Mouse (Mus musculus): ENCODE measurements around the gene Adcy5.

Adcy5 gene

DNA sequence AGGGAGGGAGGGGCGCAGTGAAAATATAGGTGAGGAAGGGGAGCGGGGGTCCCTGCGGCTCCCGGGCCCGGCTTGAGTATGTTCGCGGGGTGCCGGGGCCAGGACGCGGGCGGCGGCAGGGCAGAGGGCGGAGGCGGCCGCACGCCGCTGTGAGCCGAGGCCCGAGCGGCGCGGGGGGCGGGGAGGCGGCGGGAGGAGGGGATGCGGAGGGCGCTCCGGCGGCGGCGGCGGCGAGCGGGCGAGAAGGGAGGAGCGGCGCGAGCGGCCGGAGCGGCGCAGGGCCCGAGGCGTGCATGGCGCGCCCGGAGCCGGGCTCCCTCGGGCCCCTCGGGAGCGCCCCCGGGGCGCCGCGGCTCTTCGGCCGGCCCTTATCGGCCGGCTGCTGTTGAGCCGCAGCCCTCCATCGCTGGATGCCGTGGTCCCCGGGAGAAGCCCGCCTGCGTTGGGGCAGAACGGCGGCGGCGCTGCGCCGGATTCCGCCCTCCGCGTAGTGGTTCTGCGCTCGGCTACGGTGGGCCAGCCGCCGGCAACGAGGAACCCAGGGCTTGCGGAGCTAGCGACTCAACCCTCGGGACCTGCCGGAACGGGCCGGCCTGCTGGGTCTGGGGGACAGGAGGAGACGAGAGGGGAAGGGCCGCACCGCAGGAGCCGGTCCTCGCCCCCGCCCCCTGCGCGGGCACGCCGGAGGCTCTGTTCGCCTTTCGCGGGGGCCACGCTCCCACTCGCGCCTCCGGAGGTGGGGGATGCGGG lies at the start of gene Adcy5:
Gene Adcy5 (plus strand): TSS at position 237 of the 750 bp plus-strand sequence.
- peak; percentile 56 for DNase-seq

DNA sequence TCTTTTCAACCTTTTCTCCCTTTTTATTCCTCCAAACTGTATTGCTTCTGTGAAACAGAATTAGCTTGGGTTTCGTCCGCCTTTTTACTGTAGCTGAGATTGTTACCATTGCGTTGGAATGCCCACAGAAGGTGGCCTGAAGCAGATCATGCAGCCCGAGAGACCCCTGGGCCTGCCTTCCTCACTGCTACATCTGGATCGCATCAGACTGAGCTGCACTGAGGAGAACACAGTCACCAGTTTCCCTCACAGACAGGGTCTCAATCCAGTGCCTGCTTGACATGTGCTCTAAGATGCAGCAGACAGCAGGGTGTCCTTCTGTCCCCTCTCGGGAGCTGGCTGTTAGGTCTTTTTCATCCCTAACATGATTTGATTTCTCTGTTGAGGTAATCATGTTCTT lies 46.7 kb upstream of the Adcy5 start:
- no peak for DNase-seq

DNA sequence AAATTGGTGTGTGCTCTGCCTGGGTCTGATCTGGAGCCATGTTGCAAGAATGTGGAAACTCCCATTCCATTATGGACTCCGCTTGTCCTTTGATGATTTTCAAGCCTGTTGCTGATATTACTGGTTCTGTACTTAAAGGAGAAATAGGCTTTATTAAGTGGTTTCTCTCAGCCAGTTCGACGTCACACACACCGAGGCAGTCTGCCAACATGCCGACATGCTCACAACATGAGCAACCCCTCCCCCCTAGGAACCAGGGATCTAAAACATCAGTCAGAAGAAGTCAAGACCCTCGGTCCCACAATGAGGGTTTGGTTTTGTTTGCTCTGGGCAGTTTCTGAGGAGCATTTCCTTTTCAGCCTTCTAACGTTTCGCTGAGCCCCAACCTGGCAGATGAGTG lies 45.5 kb upstream of the Adcy5 start:
- DNase-seq, result no peak

- DNase-seq, result no peak
Observed at GRCm38 (mm10) chr16:35109656-35110291, 44.9 kb upstream of the Adcy5 start.

GRCm38 (mm10) chr16:35110410-35111142 lies 44.1 kb upstream of the Adcy5 start:
- DNase-seq, result peak; percentile 85

GRCm38 (mm10) chr16:35111143-35111620 lies 43.5 kb upstream of the Adcy5 start:
- peak; percentile 62 for DNase-seq

GRCm38 (mm10) chr16:35113496-35113895 lies 41.2 kb upstream of the Adcy5 start:
- no peak for DNase-seq

- no peak for DNase-seq
Observed at GRCm38 (mm10) chr16:35116328-35116956, 38.2 kb upstream of the Adcy5 start.

DNA sequence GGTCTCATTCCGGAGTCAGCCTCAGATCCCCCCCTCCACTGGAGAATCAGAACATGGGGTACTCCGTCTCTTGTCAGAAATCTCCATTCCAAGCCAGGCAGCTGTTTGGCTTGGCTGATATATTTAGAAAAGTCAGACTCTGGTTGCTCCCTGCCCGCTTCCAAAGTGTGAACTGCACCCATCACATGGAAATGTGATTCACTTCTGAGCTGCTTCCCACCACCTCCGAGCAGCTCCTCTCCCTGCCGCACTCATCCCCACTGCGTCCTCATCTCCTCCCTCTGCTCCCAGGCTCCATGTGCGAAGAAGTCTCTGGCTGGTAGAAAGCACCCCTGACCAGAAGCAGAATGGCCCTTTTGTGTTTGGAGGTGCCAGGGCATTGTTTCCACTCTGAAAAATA lies 37.2 kb upstream of the Adcy5 start:
- DNase-seq, result no peak

DNA sequence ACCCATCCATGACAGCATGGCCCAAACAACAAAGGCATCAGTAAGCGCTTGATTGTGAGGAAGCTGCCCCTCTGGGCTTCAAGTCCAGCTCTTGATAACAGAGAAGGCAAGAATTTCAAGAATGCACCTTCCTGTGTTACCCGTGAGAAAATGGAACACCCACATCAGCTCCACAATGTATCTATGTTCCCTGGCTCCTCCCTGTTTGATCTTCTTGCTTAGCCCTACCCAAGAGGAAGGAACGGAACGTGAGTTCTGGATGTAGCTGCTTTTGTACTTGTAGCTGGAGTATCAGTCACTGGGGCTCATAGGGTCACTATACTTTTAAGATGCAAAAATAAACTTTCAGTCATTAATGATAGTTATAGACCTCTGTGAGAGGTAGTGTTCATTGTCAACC lies 34.1 kb upstream of the Adcy5 start:
- no peak for DNase-seq

DNA sequence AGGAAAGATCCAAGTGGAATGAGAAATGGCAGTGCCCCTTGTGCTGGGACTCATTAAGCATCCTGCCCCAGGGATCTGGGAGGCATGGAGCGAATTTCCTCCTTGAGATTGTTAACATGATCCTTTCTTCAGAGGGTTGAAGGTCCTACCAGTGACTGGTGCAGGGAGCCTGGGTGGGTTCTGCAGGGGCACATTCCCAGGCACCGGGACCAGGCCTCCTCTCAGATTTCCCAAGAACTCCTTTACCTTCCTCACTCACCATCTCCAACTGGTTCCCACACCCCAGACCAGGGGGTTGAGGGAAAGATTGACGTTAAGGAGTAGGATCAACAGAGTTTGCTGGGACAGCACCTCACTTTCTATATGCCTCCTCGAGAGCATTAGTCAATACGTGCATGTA lies 27.4 kb upstream of the Adcy5 start:
- no peak for DNase-seq

DNA sequence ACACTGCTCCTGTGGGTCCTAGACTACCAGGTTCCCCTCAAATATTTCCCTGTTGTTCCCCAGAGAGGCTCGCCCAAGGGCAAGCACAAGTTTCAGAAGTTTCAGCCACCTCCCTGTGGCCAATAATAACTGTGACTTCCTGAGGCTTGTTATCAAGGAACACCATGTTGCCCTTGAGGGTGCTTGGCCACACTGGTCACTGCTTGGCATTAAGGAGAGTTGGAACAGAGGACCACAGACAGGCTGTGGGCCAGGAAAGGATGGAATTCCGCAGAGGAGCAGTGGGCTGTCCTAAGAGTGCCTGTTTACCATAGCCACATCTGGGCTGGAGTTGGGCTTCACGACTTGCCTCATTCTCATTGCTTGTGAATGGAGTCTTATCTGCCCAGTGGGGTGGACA lies 24.5 kb upstream of the Adcy5 start:
- no peak for DNase-seq

DNA sequence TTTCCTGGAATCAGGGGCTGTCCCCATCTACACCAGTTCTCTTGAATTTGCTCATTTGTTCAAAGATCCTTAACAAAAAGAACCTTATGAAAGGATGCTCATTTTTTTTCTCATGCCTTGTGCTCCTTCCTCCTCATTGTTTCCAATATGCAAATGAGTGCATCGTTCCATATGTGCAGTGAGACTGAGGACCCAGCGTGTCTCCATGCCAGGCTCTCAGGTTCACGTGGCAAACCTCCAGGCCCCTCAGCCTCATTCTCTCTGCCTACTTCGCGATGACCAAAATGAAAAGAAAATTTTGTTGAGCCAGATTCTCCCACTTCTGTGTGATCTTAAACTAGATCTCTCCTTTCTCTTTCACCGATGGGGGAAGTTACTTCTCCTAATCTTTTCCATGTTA lies 15.3 kb upstream of the Adcy5 start:
- no peak for DNase-seq

- no peak for DNase-seq
Observed at GRCm38 (mm10) chr16:35139873-35140619, 14.6 kb upstream of the Adcy5 start.

GRCm38 (mm10) chr16:35140620-35140975 lies 14.1 kb upstream of the Adcy5 start:
- DNase-seq, result no peak

GRCm38 (mm10) chr16:35141839-35142238 lies 12.8 kb upstream of the Adcy5 start:
- DNase-seq, result no peak

DNA sequence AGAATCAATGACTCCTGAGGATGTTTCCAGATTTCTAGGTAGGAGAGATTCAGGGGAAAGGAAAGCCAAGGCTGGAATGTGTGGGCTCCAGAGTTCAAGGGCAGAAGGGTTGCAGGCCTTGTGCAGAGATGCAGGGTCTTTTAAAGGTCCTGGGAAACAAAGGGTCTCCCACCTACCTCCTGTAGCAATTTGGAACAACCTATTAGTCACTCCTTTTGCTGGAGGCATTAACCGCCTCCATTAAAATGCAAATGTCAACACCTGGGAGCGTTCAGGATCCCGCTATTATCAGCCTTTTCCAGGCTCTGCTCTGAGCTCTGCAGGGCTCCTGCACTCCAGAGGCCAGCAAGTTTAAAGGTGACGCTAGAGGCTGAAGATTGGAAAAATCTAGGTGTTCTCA lies 8.5 kb upstream of the Adcy5 start:
- no peak for DNase-seq

DNA sequence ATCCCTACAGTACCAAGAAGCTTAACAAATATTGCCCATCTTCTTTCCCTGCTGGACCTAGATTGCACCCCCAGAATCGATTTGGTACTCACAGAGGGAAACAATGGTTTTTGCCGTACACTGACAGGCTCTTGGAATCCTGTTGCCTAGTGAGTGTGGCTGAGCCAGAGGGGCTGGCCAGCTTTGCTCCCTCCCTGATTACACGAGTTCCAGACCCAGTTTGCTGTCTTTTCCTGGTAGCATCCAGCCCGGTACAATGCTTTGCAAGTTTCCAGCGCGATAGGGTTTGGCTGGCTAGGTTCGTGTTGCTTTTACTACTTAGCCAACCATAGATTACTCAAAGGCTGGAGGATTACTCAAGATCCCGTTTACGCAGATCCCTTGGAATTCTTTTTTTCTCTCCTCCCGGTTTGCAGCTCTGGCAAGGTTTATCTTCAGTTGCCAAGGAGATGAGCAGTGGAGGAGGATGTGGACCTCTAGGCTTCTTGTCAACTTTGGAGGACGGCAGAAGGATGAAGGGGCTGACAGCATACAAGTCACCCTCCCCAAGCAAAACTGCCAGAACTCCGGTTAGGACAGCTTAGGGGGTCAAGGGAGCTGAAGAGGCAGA lies 1.4 kb upstream of the Adcy5 start:
- no peak for DNase-seq

DNA sequence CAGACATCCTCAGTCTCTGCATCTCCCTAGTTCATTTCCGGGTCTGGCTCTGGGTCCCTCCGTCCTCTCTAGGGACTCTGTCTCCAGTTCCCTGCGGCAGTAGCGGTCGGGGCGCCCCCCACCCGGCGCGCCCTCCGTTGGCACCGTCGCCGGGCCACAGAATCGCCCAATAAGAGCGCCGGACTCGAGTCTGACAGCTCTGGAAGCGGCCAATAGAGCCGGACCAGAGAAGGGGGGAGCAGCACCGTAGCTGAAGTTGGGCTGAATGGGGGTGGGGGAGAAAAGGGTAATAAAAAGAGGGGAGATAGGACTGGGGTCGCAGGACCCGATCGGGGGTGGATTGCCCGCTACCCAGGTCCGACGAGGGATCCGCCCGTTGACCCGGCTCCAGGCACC lies 434 bp upstream of the Adcy5 start:
- peak; percentile 13 for DNase-seq

DNA sequence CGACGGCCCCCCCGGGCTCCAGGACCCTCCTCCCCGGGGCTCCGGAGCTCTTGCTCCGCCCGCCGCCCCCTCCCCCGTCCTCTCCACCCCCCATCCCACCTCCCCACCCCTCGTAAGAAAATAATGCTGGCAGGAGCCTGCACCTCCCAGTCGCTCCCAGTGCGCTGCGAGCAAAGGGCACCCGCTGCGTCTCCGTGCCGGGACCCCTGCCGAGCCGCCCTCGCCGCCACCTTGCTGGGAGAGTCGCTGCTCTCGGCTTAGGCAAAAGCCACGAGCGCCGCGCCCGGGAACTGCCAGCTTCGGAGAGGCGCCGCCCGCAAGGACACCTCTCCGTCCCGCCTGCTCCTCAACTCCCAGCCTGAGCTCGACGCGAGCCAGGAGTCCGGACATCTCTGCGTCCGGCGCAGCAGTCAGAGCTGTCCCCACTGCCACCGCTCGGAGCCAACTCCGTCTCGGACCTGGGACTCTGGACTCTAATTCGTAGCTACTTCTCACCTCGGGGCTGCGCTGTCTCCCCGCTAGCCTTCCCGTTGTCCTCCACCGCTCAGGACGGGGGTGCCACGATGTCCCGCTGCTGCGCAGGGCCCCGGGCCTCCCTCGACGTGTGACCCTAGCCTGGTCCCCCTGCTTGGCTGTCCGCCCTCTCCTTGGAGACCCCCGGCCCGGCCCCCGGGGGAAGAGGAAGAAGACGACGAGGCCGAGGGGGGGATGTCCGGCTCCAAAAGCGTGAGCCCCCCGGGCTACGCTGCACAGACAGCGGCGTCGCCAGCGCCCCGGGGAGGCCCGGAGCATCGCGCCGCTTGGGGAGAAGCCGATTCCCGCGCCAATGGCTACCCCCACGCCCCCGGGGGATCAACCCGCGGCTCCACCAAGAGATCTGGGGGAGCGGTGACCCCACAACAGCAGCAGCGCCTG lies 971 bp downstream of the Adcy5 start:
- peak; percentile 63 for DNase-seq

DNA sequence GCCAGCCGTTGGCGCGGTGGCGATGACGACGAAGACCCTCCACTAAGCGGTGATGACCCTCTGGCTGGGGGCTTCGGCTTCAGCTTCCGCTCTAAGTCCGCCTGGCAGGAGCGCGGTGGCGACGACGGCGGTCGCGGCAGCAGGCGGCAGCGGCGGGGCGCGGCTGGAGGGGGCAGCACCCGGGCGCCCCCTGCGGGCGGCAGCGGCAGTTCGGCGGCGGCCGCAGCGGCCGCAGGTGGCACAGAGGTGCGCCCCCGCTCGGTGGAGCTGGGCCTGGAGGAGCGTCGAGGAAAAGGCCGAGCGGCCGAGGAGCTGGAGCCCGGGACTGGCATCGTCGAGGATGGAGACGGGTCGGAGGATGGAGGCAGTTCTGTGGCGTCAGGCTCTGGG lies 1.6 kb downstream of the Adcy5 start:
- peak; percentile 85 for DNase-seq

All from thymus, postnatal 4 days (tissue).